Mouse (Mus musculus): ENCODE results near the gene Yjefn3.

- no peak for TF ChIP-seq CTCF (IDR thresholded peaks at IDR 0.05; ENCODE audit: extremely low read depth, insufficient read depth, insufficient read length, insufficient replicate concordance)
- no peak for TF ChIP-seq POLR2A (IDR thresholded peaks at IDR 0.05; ENCODE audit: low read depth, low read length)
Measured at GRCm38 (mm10) chr8:69850926-69851506, 51.5 kb downstream of the Yjefn3 start.

Measured in spleen, adult 2 months (tissue).